21 mouse cellular contexts compared by ENCODE assay signal in the genomic region with DNA sequence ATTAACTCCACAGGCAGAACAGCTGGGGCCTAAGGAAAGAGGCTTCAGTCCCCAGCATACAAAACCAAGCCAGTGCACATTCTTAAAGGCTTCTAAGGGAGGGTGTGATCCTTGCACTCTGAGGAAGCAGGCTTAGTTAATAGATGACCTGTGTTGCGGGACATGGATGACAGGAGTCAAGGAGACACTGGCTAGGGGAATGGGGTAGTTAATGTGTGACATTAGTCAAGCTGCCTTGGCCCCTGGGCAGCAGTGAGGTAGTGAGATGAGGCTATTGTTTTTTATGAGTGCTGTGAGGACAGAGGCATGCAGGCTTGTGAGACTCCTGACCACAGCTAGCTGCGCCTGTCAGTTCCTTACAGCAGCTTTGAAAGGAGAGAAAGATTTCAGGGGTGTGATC. TPM values are rescaled to one million over a fixed set of nuclear protein-coding genes. Genes with fewer than 3 reads are reported as not detected.
DNase-seq lines count a peak whose midpoint lies in the region; ATAC-seq and TF ChIP-seq lines count a peak whose summit lies in the region.
"Had no signal": no experiment of that assay in that cellular context is flagged by ENCODE, and none has a peak within 500 bp of the region (broad histone marks: within the 10 kb centered on the region; RNA-seq: fewer than 3 reads in every experiment).

No protein-coding gene starts in this region.

- ATAC-seq in intestine, embryonic 14.5 days (replicated peaks; ENCODE audit: low FRiP score, low TSS enrichment, low read depth): 0 out of 2 replicates have a peak, but pooled peaks have one; percentile 10
- peak; percentile 65 for ATAC-seq in intestine, postnatal 0 days
- peak; percentile 66 for ATAC-seq in kidney, embryonic 15.5 days (replicated peaks; ENCODE audit: low FRiP score)
- ATAC-seq: forebrain, embryonic 14.5 days; hindbrain, postnatal 0 days had no signal

- H3K4me3 ChIP-seq in intestine, embryonic 14.5 days (ENCODE audit: low read depth, low read length): no peak overlapping the region
- no peak overlapping the region for H3K4me3 ChIP-seq in intestine, postnatal 0 days (ENCODE audit: low read depth, low read length)
- H3K4me3 ChIP-seq in kidney, embryonic 15.5 days (replicated peaks): no peak overlapping the region
- H3K4me3 ChIP-seq in limb, embryonic 10.5 days: no peak overlapping the region
- H3K4me3 ChIP-seq: embryonic facial prominence, embryonic 13.5 days; megakaryocyte, embryonic 14.5 days had no signal

- H3K4me2 ChIP-seq in intestine, embryonic 14.5 days (ENCODE audit: low read length): no peak overlapping the region
- H3K4me2 ChIP-seq in intestine, postnatal 0 days (replicated peaks; ENCODE audit: low read depth): peak overlapping the region; percentile 6; the same call in 1 of the 2 replicates
- H3K4me2 ChIP-seq in kidney, embryonic 15.5 days: no peak overlapping the region
- H3K4me2 ChIP-seq: embryonic facial prominence, embryonic 13.5 days had no signal

- no peak for TF ChIP-seq CTCF in intestine, postnatal 0 days (IDR thresholded peaks at IDR 0.05; ENCODE audit: low read depth)

- no peaks in the 10 kb centered on the region for H3K9me3 ChIP-seq in intestine, embryonic 14.5 days (ENCODE audit: control insufficient read depth, low read length)
- no peaks in the 10 kb centered on the region for H3K9me3 ChIP-seq in intestine, postnatal 0 days (ENCODE audit: control insufficient read depth)
- no peaks in the 10 kb centered on the region for H3K9me3 ChIP-seq in kidney, embryonic 15.5 days (replicated peaks)
- no peaks in the 10 kb centered on the region for H3K9me3 ChIP-seq in limb, embryonic 10.5 days (replicated peaks)
- H3K9me3 ChIP-seq: embryonic facial prominence, embryonic 13.5 days had no signal

- WGBS in intestine, embryonic 14.5 days: 59% methylated on average over 2 of the region's 2 CpGs
- 44% methylated on average over 2 of the region's 2 CpGs for WGBS in intestine, postnatal 0 days
- WGBS in kidney, embryonic 15.5 days: 39% methylated on average over 2 of the region's 2 CpGs
- 77% methylated on average over 2 of the region's 2 CpGs for WGBS in limb, embryonic 10.5 days

- H3K4me1 ChIP-seq in intestine, embryonic 14.5 days (replicated peaks; ENCODE audit: control insufficient read depth, insufficient read depth, low read length): no peaks in the 10 kb centered on the region
- no peaks in the 10 kb centered on the region for H3K4me1 ChIP-seq in intestine, postnatal 0 days (replicated peaks; ENCODE audit: control insufficient read depth, insufficient read depth, low read length)
- H3K4me1 ChIP-seq in kidney, embryonic 15.5 days: 0 out of 2 replicates have a peak, but pooled peaks cover 3% of the 10 kb centered on the region
- H3K4me1 ChIP-seq in limb, embryonic 10.5 days: peaks cover 8% of the 10 kb centered on the region; the same call in 1 of the 2 replicates
- H3K4me1 ChIP-seq: embryonic facial prominence, embryonic 13.5 days had no signal

- no peak overlapping the region for H3K27ac ChIP-seq in intestine, embryonic 14.5 days (ENCODE audit: low read depth)
- H3K27ac ChIP-seq in intestine, postnatal 0 days (ENCODE audit: low read depth, low read length): peak overlapping the region; percentile 62
- H3K27ac ChIP-seq in kidney, embryonic 15.5 days: peak overlapping the region; percentile 73
- no peak overlapping the region for H3K27ac ChIP-seq in limb, embryonic 10.5 days
- H3K27ac ChIP-seq: embryonic facial prominence, embryonic 13.5 days; hindbrain, postnatal 0 days had no signal

- intact Hi-C loops in heart, postnatal 10 days (cut with DNase I): loop anchor here (5.0 kb wide), 6 partner anchors 103 to 1113 kb away; partner anchors contain the start of genes Trpc1 and U2surp

- no peaks in the 10 kb centered on the region for H3K27me3 ChIP-seq in intestine, embryonic 14.5 days (replicated peaks; ENCODE audit: control insufficient read depth, insufficient read depth, low read length)
- H3K27me3 ChIP-seq in intestine, postnatal 0 days (replicated peaks; ENCODE audit: control insufficient read depth, insufficient read depth, low read length): no peaks in the 10 kb centered on the region
- H3K27me3 ChIP-seq in kidney, embryonic 15.5 days: no peaks in the 10 kb centered on the region
- H3K27me3 ChIP-seq in limb, embryonic 10.5 days (ENCODE audit: low read depth, poor library complexity, severe bottlenecking): no peaks in the 10 kb centered on the region
- H3K27me3 ChIP-seq: embryonic facial prominence, embryonic 13.5 days; megakaryocyte, embryonic 14.5 days had no signal

- no peak for DNase-seq in intestine, embryonic 14.5 days (ENCODE audit: low spot score)
- peak; percentile 34 to 59 for DNase-seq in kidney, postnatal 4 days
- no peak for DNase-seq in layer of hippocampus, adult 8-10 months (ENCODE audit: low spot score in 2 of 2)
- no peak for DNase-seq in limb, embryonic 10.5 days (ENCODE audit: low spot score)
- no peak for DNase-seq in heart, postnatal 10 days
- DNase-seq in adrenal gland, adult (ENCODE audit: inconsistent age in 2 of 2, low spot score in 1 of 2): no peak
- DNase-seq: adrenal gland, adult 8-10 months; cerebellum, adult 9-11 months; gastrocnemius, postnatal 10 days; heart, adult 18-20 months; heart, postnatal 4 days; lung, adult 18-20 months; lung, postnatal 14 days; retina, postnatal 1 day; thymus, postnatal 36 days had no signal

- H3K36me3 ChIP-seq in intestine, embryonic 14.5 days (ENCODE audit: control insufficient read depth, insufficient read depth, low read length): no peaks in the 10 kb centered on the region
- no peaks in the 10 kb centered on the region for H3K36me3 ChIP-seq in intestine, postnatal 0 days (ENCODE audit: control insufficient read depth, insufficient read depth)
- H3K36me3 ChIP-seq in kidney, embryonic 15.5 days: no peaks in the 10 kb centered on the region
- H3K36me3 ChIP-seq in limb, embryonic 10.5 days: no peaks in the 10 kb centered on the region
- H3K36me3 ChIP-seq: embryonic facial prominence, embryonic 13.5 days had no signal

- no peak overlapping the region for H3K9ac ChIP-seq in intestine, embryonic 14.5 days (ENCODE audit: low read length)
- H3K9ac ChIP-seq in intestine, postnatal 0 days (ENCODE audit: low read depth, low read length): no peak overlapping the region
- H3K9ac ChIP-seq in kidney, embryonic 15.5 days: no peak overlapping the region
- H3K9ac ChIP-seq: embryonic facial prominence, embryonic 13.5 days had no signal

RNA-seq across cellular contexts. Expression of gene Atr, which starts 2.5 kb away (rescaled TPM):
- 20.5 and 23.2 TPM in 2 replicates for polyA plus RNA-seq in intestine, embryonic 14.5 days (2014; fragmentation: Nextera tagmentation; extraction: Ambion mirVana)
- 4.3 and 5.0 TPM in 2 replicates for polyA plus RNA-seq in intestine, postnatal 0 days (2015; fragmentation: Nextera tagmentation; extraction: Ambion mirVana)
- polyA plus RNA-seq in kidney, embryonic 15.5 days (2015; fragmentation: Nextera tagmentation; extraction: Ambion mirVana): 16.1 and 16.6 TPM in 2 replicates
- total RNA-seq in layer of hippocampus, adult 8-10 months (2022): 10 to 100 TPM; 13.0 to 14.8 (median 14.0) TPM
- 18.7 and 22.6 TPM in 2 replicates for polyA plus RNA-seq in limb, embryonic 10.5 days (2016; fragmentation: Nextera tagmentation; extraction: Ambion mirVana)
- 10 to 100 TPM in 1 of 2 experiments, 1 to 10 TPM in 1; 9.3 to 11.6 TPM for total RNA-seq in heart, postnatal 10 days (2021)

RNA-seq across cellular contexts. Expression of gene Pls1, which starts 9.8 kb away (rescaled TPM):
- 25.7 and 26.1 TPM in 2 replicates for polyA plus RNA-seq in intestine, embryonic 14.5 days (2014; fragmentation: Nextera tagmentation; extraction: Ambion mirVana)
- 512 and 547 TPM in 2 replicates for polyA plus RNA-seq in intestine, postnatal 0 days (2015; fragmentation: Nextera tagmentation; extraction: Ambion mirVana)
- polyA plus RNA-seq in kidney, embryonic 15.5 days (2015; fragmentation: Nextera tagmentation; extraction: Ambion mirVana): 17.2 and 18.9 TPM in 2 replicates
- 10 to 100 TPM; 12.0 to 17.0 (median 14.6) TPM for total RNA-seq in layer of hippocampus, adult 8-10 months (2022)
- 2.8 and 2.9 TPM in 2 replicates for polyA plus RNA-seq in limb, embryonic 10.5 days (2016; fragmentation: Nextera tagmentation; extraction: Ambion mirVana)
- total RNA-seq in heart, postnatal 10 days (2021): under 1 TPM; 0.20 to 0.36 TPM

Comparison
In these comparisons a context has a peak if more than half of its experiments do, and no peak if none do; other contexts are left out.
1. H3K27ac ChIP-seq: peak in intestine, postnatal 0 days (single experiment) and kidney, embryonic 15.5 days (single experiment); none in intestine, embryonic 14.5 days (single experiment) and limb, embryonic 10.5 days (single experiment).
2. RNA of gene Pls1, which starts 9.8 kb away (polyA plus RNA-seq): 512 to 547 TPM in intestine, postnatal 0 days; 25.7 to 26.1 TPM in intestine, embryonic 14.5 days, 17.2 to 18.9 TPM in kidney, embryonic 15.5 days and 2.8 to 2.9 TPM in limb, embryonic 10.5 days; every median in the first group is over 10 times any median in the second.
3. ATAC-seq: peak in every context shown above with its lines; median percentile 66 in kidney, embryonic 15.5 days; 65 in intestine, postnatal 0 days; 10 in intestine, embryonic 14.5 days.
4. DNase-seq: peak in kidney, postnatal 4 days (2 of 2); none in intestine, embryonic 14.5 days (single experiment), layer of hippocampus, adult 8-10 months (0 of 2), limb, embryonic 10.5 days (single experiment), heart, postnatal 10 days (0 of 2) and adrenal gland, adult (0 of 2).